Mouse (Mus musculus) myocyte (in vitro differentiated cells): ENCODE measurements around the gene Fgf11.

Experiments
- CEBPB ChIP-seq: IDR thresholded peaks from 2 replicates; pipeline ENCODE4 v1.6.1; 2011; ENCODE audit warnings: mild to moderate bottlenecking, moderate library complexity; ENCODE audit not compliant: poor library complexity, insufficient read depth, severe bottlenecking
- MAX ChIP-seq: IDR thresholded peaks from one replicate; pipeline ENCODE4 v1.6.1; 2011; ENCODE audit warnings: low read depth, mild to moderate bottlenecking, control low read depth
- MYOD1 ChIP-seq, 3 experiments: IDR thresholded peaks; one replicate each; pipeline ENCODE4 v1.6.1; 2011; ENCODE audit warnings: control low read depth in 2 of 3, low read depth in 2 of 3, mild to moderate bottlenecking in 2 of 3, moderate library complexity in 1 of 3; ENCODE audit not compliant: insufficient read length in 2 of 3, control insufficient read depth in 1 of 3
- POLR2A ChIP-seq: IDR thresholded peaks from one replicate; pipeline ENCODE4 v1.6.1; 2011; ENCODE audit warnings: low read depth, mild to moderate bottlenecking, control low read depth, moderate library complexity; ENCODE audit not compliant: insufficient read length
- REST ChIP-seq: IDR thresholded peaks from one replicate; pipeline ENCODE4 v1.6.1; 2011; ENCODE audit warnings: mild to moderate bottlenecking, control low read depth, moderate library complexity; ENCODE audit not compliant: insufficient read depth, insufficient read length
- USF1 ChIP-seq: IDR thresholded peaks from one replicate; pipeline ENCODE4 v1.6.1; 2011; ENCODE audit warnings: low read depth, mild to moderate bottlenecking, control low read depth, moderate library complexity

GRCm38 (mm10) chr11:69837952-69838713, 36.5 kb upstream of the Fgf11 start, which contains the start of gene Tmem256:
- TF ChIP-seq POLR2A: peak; percentile 81
- no peak for TF ChIP-seq MAX
- no peak for TF ChIP-seq CEBPB
- peak in 2 of 3 experiments; percentile 13 to 23 for TF ChIP-seq MYOD1 (IDR thresholded peaks at IDR 0.05; ENCODE audit: control insufficient read depth in 1 of 3, insufficient read length in 2 of 3, low read depth in 2 of 3)
- no peak for TF ChIP-seq USF1
- no peak for TF ChIP-seq REST
